Mouse (Mus musculus) C2C12 (cell line): ENCODE measurements around the gene Nxpe2.

ENCODE experiments used
- CTCF ChIP-seq: IDR thresholded peaks from one replicate; pipeline ENCODE4 v1.5.1; 2011; ENCODE audit not compliant: control insufficient read depth, insufficient read depth, insufficient read length
- MAX ChIP-seq: IDR thresholded peaks from one replicate; pipeline ENCODE4 v1.6.1; 2011; ENCODE audit warnings: mild to moderate bottlenecking, control low read depth
- MYOG ChIP-seq: IDR thresholded peaks from one replicate; pipeline ENCODE4 v1.6.1; 2011; ENCODE audit not compliant: control insufficient read depth, insufficient read length; ENCODE audit errors: extremely low read depth
- USF1 ChIP-seq: IDR thresholded peaks from one replicate; pipeline ENCODE4 v1.6.1; 2011; ENCODE audit warnings: low read depth, mild to moderate bottlenecking, control low read depth, moderate library complexity

DNA sequence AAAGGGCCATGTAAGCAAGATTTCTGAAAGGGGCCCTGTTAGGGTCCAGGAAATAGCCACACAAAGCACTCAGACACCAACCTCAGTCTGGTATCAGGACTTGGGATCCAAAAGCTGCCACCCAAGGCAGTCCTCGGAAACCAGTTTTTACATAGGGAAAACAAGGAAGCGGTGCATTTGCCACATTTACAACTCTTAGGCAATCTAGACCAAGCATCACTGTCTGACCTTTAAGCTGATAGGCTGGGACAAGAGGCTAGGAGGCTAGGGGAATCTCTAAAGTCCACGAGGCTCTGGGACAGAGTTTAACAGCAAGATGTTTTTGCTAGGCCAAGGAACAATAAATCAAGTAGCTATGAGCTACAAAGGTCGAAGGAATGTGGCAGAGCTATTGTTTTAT, 35.2 kb upstream of the Nxpe2 start:
- TF ChIP-seq MAX = no peak
- no peak for TF ChIP-seq CTCF
- no peak for TF ChIP-seq MYOG
- TF ChIP-seq USF1 = no peak
